Comparison of ENCODE assay signal across 10 mouse cellular contexts in the genomic region with DNA sequence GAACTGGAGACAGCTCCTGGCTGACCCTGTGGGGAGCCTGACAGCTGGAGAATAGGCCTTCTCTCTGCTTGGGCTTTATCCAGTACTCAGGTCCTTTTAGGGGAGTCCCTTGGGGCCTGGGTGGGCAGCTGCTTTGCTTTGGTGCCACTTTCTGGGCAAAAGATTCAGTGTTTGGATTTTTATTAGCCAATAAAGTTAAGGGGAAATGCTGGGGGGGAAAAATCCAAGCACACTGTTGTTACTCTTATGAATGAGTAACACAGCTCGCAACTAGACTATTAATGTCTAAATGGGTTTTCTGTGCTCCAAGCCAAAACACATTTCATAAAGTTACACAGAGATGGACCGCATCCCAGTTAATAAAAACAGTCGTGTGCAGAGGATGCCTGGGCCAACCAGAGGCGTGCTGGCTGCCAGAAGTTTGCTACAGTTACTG.
DNase-seq lines count a peak whose midpoint lies in the region; ATAC-seq lines count a peak whose summit lies in the region.
"Had no signal": no experiment of that assay in that cellular context is flagged by ENCODE, and none has a peak within 500 bp of the region (broad histone marks: within the 10 kb centered on the region; RNA-seq: fewer than 3 reads in every experiment).

No protein-coding gene starts in this region.

- no peaks in the 10 kb centered on the region for H3K9me3 ChIP-seq in forebrain, embryonic 14.5 days (replicated peaks; ENCODE audit: control insufficient read depth, low read length)
- no peaks in the 10 kb centered on the region for H3K9me3 ChIP-seq in forebrain, embryonic 13.5 days (replicated peaks)
- H3K9me3 ChIP-seq in midbrain, embryonic 14.5 days (ENCODE audit: control insufficient read depth, low read length) = no peaks in the 10 kb centered on the region
- no peaks in the 10 kb centered on the region; the same call in 1 of the 2 replicates for H3K9me3 ChIP-seq in midbrain, embryonic 10.5 days (replicated peaks)
- H3K9me3 ChIP-seq: embryonic facial prominence, embryonic 13.5 days had no signal

- WGBS in forebrain, embryonic 14.5 days = 77% methylated on average over 4 of the region's 4 CpGs
- 82% methylated on average over 4 of the region's 4 CpGs for WGBS in forebrain, embryonic 13.5 days
- WGBS in midbrain, embryonic 14.5 days = 84% methylated on average over 4 of the region's 4 CpGs
- WGBS in midbrain, embryonic 10.5 days = 84% methylated on average over 4 of the region's 4 CpGs

- H3K4me2 ChIP-seq in forebrain, embryonic 14.5 days (ENCODE audit: low read length) = no peak overlapping the region
- no peak overlapping the region for H3K4me2 ChIP-seq in forebrain, embryonic 13.5 days
- H3K4me2 ChIP-seq in midbrain, embryonic 14.5 days (ENCODE audit: low read length) = no peak overlapping the region
- H3K4me2 ChIP-seq: embryonic facial prominence, embryonic 13.5 days had no signal

- DNase-seq in forebrain, embryonic 14.5 days (ENCODE audit: low spot score) = peak; percentile 27
- peak; percentile 9 for DNase-seq in midbrain, embryonic 14.5 days
- DNase-seq in midbrain, embryonic 10.5 days (ENCODE audit: low spot score) = no peak
- DNase-seq in gastrocnemius, postnatal 25 days = peak; percentile 52
- peak; percentile 23 for DNase-seq in lung, postnatal 25 days (ENCODE audit: low spot score)
- no peak for DNase-seq in thymus, postnatal 4 days
- no peak for DNase-seq in natural killer cell, adult 2 months (ENCODE audit: low spot score in 2 of 2)
- DNase-seq: liver had no signal

- H3K4me3 ChIP-seq in forebrain, embryonic 14.5 days (ENCODE audit: low read depth, low read length) = no peak overlapping the region
- no peak overlapping the region for H3K4me3 ChIP-seq in forebrain, embryonic 13.5 days
- H3K4me3 ChIP-seq in midbrain, embryonic 14.5 days (replicated peaks; ENCODE audit: low read depth, low read length) = no peak overlapping the region
- no peak overlapping the region for H3K4me3 ChIP-seq in midbrain, embryonic 10.5 days
- H3K4me3 ChIP-seq: embryonic facial prominence, embryonic 13.5 days had no signal

- no peak overlapping the region for H3K9ac ChIP-seq in forebrain, embryonic 14.5 days (ENCODE audit: low read length)
- H3K9ac ChIP-seq in forebrain, embryonic 13.5 days = no peak overlapping the region
- no peak overlapping the region for H3K9ac ChIP-seq in midbrain, embryonic 14.5 days (replicated peaks; ENCODE audit: low read length)
- H3K9ac ChIP-seq: embryonic facial prominence, embryonic 13.5 days had no signal

- no peaks in the 10 kb centered on the region for H3K27me3 ChIP-seq in forebrain, embryonic 14.5 days (replicated peaks; ENCODE audit: control insufficient read depth, insufficient read depth, low read length)
- H3K27me3 ChIP-seq in forebrain, embryonic 13.5 days = no peaks in the 10 kb centered on the region
- no peaks in the 10 kb centered on the region for H3K27me3 ChIP-seq in midbrain, embryonic 14.5 days (ENCODE audit: control insufficient read depth, insufficient read depth, low read length)
- no peaks in the 10 kb centered on the region for H3K27me3 ChIP-seq in midbrain, embryonic 10.5 days (ENCODE audit: low read depth, poor library complexity, severe bottlenecking)
- H3K27me3 ChIP-seq: embryonic facial prominence, embryonic 13.5 days had no signal

- H3K4me1 ChIP-seq in forebrain, embryonic 14.5 days (ENCODE audit: control insufficient read depth, insufficient read depth, low read length) = no peaks in the 10 kb centered on the region
- H3K4me1 ChIP-seq in forebrain, embryonic 13.5 days = no peaks in the 10 kb centered on the region
- no peaks in the 10 kb centered on the region for H3K4me1 ChIP-seq in midbrain, embryonic 14.5 days (ENCODE audit: control insufficient read depth, insufficient read depth, low read length)
- H3K4me1 ChIP-seq in midbrain, embryonic 10.5 days = no peaks in the 10 kb centered on the region
- H3K4me1 ChIP-seq: embryonic facial prominence, embryonic 13.5 days had no signal

- H3K27ac ChIP-seq in forebrain, embryonic 14.5 days (ENCODE audit: low read depth, low read length) = no peak overlapping the region
- no peak overlapping the region for H3K27ac ChIP-seq in forebrain, embryonic 13.5 days
- H3K27ac ChIP-seq in midbrain, embryonic 14.5 days (replicated peaks; ENCODE audit: low read depth, low read length) = no peak overlapping the region
- H3K27ac ChIP-seq in midbrain, embryonic 10.5 days (replicated peaks) = no peak overlapping the region
- H3K27ac ChIP-seq: embryonic facial prominence, embryonic 13.5 days had no signal

- no peaks in the 10 kb centered on the region for H3K36me3 ChIP-seq in forebrain, embryonic 14.5 days (ENCODE audit: control insufficient read depth, insufficient read depth, low read length)
- no peaks in the 10 kb centered on the region for H3K36me3 ChIP-seq in forebrain, embryonic 13.5 days (ENCODE audit: poor library complexity, severe bottlenecking)
- H3K36me3 ChIP-seq in midbrain, embryonic 14.5 days (ENCODE audit: control insufficient read depth, insufficient read depth, low read length) = no peaks in the 10 kb centered on the region
- no peaks in the 10 kb centered on the region for H3K36me3 ChIP-seq in midbrain, embryonic 10.5 days
- H3K36me3 ChIP-seq: embryonic facial prominence, embryonic 13.5 days had no signal

- ATAC-seq in forebrain, embryonic 14.5 days = no peak
- ATAC-seq in forebrain, embryonic 13.5 days = no peak
- no peak for ATAC-seq in midbrain, embryonic 14.5 days (ENCODE audit: low FRiP score, low TSS enrichment)

Comparison
In these comparisons a context has a peak if more than half of its experiments do, and no peak if none do; other contexts are left out.
1. DNase-seq: peak in forebrain, embryonic 14.5 days (single experiment), midbrain, embryonic 14.5 days (single experiment), gastrocnemius, postnatal 25 days (single experiment) and lung, postnatal 25 days (single experiment); none in midbrain, embryonic 10.5 days (single experiment), thymus, postnatal 4 days (single experiment) and natural killer cell, adult 2 months (0 of 2).